In genomic region chr1:190911415-190912123, GRCm38 (mm10) we compare ENCODE assay signal across 8 mouse cellular contexts. TPM values are rescaled to one million over a fixed set of nuclear protein-coding genes. Genes with fewer than 3 reads are reported as not detected.
DNase-seq lines count a peak whose midpoint lies in the region; ATAC-seq lines count a peak whose summit lies in the region.

Gene Rps6kc1 (minus strand): TSS chr1:190911770.

- no peaks in the 10 kb centered on the region for H3K9me3 ChIP-seq in hindbrain, embryonic 14.5 days (ENCODE audit: control insufficient read depth, low read length)

- H3K4me2 ChIP-seq in hindbrain, embryonic 14.5 days (replicated peaks): peak within 1 kb of the TSS; percentile 77

- peak within 1 kb of the TSS; percentile 76 for H3K9ac ChIP-seq in hindbrain, embryonic 14.5 days

- peak; percentile 96 for ATAC-seq in hindbrain, embryonic 14.5 days (ENCODE audit: low FRiP score)

- H3K27ac ChIP-seq in hindbrain, embryonic 14.5 days: peak within 1 kb of the TSS; percentile 79

- peak within 1 kb of the TSS; percentile 57 for H3K4me3 ChIP-seq in hindbrain, embryonic 14.5 days (replicated peaks; ENCODE audit: low read length)

- under 1% methylated on average over 47 of the region's 47 CpGs for WGBS in hindbrain, embryonic 14.5 days

- no peaks in the 10 kb centered on the region for H3K36me3 ChIP-seq in hindbrain, embryonic 14.5 days (replicated peaks; ENCODE audit: control insufficient read depth, insufficient read depth)

- DNase-seq in R1 (ENCODE audit: low read depth, low spot score): peak; percentile 93
- DNase-seq in cerebellum, postnatal 25 days: peak; percentile 87 to 92
- DNase-seq in frontal cortex, postnatal 25 days (ENCODE audit: low spot score in 2 of 2): peak; percentile 57 to 72
- peak; percentile 88 for DNase-seq in hindbrain, embryonic 14.5 days (ENCODE audit: low spot score)
- peak; percentile 68 for DNase-seq in left cerebral cortex, adult 11 months (ENCODE audit: low spot score)
- peak; percentile 84 for DNase-seq in lung, postnatal 36 days
- DNase-seq in retina, postnatal 1 day: peak; percentile 92
- DNase-seq in thymus, postnatal 4 days: peak; percentile 81

- H3K27me3 ChIP-seq in hindbrain, embryonic 14.5 days (ENCODE audit: control insufficient read depth, insufficient read depth, low read length): no peaks in the 10 kb centered on the region

- H3K4me1 ChIP-seq in hindbrain, embryonic 14.5 days (replicated peaks; ENCODE audit: control insufficient read depth, insufficient read depth, low read length): peaks cover 18% of the 10 kb centered on the region

RNA-seq across cellular contexts. Expression of gene Rps6kc1, which starts in this region (rescaled TPM):
- polyA plus RNA-seq in hindbrain, embryonic 14.5 days (2014; fragmentation: Nextera tagmentation; extraction: Ambion mirVana): 27.7 and 36.4 TPM in 2 replicates

Comparison
In these comparisons a context has a peak if more than half of its experiments do, and no peak if none do; other contexts are left out.
1. Peak in every context shown above with its lines: DNase-seq, ATAC-seq, H3K4me3 ChIP-seq and H3K27ac ChIP-seq.